Mouse (Mus musculus): ENCODE results near the gene Tnik. TPM values are rescaled to one million over a fixed set of nuclear protein-coding genes. Genes with fewer than 3 reads are reported as not detected.

Tnik gene
- polyA plus RNA-seq, 1 experiment, result not detected

DNA sequence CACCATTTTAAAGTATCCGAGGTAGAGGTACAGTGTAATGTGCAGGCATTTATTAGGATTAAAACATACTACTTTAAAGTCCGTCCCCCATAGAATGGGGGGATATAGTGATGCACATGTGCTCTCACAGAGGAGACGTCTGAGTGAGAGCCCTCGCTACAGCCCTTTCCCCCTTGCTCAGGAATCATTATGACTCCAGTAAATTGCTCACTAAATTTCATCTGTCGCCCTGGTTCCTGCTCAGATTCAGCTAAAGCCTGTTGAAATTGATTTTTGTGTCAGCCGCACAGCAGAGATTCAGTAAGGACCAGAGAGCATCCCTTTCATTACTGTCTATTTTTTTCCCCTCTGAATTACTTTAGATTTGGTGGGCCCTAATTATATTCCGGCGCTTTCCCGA is 224.4 kb downstream of the Tnik start:
- TF ChIP-seq TAL1 (IDR thresholded peaks at IDR 0.05; ENCODE audit: low read length) (no peak), GATA1 (IDR thresholded peaks at IDR 0.05; ENCODE audit: low read length) (no peak)

DNA sequence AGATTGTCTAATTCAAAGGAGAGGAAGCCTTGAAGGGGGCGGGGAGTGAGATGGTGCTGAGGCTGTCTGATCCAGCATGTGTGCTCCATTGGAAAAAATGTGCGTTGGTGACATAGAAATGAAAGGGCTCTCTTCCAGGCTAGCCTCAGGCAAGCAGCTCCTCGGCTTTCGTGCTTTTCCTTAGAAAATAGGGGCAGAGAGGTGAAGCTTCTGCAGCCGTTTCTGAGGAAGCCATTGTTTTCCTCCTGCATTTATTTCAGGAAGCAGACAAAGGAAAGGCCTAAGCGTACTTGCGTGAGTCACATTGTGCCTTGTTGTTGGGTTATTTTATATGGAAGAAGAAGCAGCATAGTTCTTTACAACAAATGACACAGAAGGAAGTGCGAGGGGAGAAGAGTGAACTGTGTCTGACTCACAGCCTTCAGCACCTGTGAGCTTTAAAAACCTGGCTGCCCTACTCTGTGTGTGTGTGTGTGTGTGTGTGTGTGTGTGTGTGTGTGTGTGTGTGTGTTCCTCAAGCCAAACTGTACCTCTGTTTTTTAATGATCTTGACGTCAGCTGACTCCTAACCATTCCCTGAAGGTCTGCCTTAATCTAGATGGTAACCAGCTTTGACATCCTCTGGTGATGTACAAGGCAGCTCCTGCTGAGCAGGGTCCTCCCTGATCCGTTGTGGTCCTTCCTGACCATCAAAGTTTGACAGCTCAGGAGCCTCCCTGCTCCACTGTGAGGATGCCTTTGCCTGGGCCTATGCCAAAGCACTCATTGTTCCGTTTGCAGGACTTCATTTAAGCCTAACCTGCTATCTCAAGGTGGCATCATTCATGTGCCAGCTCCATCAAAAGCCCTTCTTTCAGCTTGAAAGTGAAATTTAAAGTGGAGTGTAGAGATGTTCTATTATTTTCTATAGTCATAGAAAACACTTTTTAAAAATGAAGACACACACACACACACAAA is 228.3 kb downstream of the Tnik start:
- no peaks in the 10 kb centered on the region for H3K4me1 ChIP-seq (ENCODE audit: control insufficient read depth)
- no peaks in the 10 kb centered on the region for H3K9me3 ChIP-seq (ENCODE audit: control insufficient read depth, low read length)
- H3K27me3 ChIP-seq (ENCODE audit: control insufficient read depth), result no peaks in the 10 kb centered on the region
- no peak overlapping the region for H3K4me3 ChIP-seq (replicated peaks)
- TF ChIP-seq GATA1 (IDR thresholded peaks at IDR 0.05; ENCODE audit: low read length), result no peak
- TF ChIP-seq TAL1 (IDR thresholded peaks at IDR 0.05; ENCODE audit: low read length), result no peak
- no peaks in the 10 kb centered on the region for H3K36me3 ChIP-seq (ENCODE audit: control insufficient read depth)

More for the DNA sequence above, 224.4 kb downstream of the Tnik start:
- Histone ChIP-seq H3K9me3 (ENCODE audit: control insufficient read depth, low read length) (no peaks in the 10 kb centered on the region), H3K4me3 (replicated peaks) (no peak overlapping the region), H3K36me3 (ENCODE audit: control insufficient read depth) (no peaks in the 10 kb centered on the region), H3K4me1 (ENCODE audit: control insufficient read depth) (no peaks in the 10 kb centered on the region), H3K27me3 (ENCODE audit: control insufficient read depth) (no peaks in the 10 kb centered on the region)

DNA sequence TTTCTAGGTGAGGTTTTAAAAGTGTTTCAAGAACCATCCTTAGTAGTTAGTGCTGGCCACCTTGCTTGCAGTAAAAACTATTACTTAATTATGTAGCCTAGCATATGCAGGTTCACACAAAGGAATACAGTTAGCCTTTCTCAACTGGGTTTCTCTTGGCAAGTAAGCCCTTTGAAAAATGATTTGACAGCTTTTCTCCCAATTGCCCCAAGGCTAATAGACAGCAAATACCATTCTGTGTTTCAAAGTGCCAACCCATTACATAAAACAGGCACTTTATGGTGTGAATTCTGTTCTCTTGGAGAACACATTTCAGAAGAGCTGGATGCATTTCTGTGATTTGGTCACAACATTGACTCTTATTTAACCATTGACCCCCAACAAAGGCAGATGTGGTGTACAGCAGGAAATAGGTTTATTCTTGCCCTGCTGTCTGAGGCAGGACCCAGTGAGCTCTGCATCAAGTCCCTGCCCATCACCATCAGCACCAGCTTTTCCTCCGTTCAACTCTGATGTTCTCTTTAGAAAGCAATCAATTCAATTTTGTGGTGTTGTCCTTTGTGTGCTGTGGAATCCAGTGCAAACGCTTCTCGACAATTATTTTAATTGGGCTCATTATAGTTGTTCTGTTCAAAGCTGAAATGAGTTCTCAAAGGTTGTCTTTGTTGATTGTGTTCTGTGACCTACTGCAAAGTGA is 233.9 kb downstream of the Tnik start:
- Histone ChIP-seq H3K4me1 (ENCODE audit: control insufficient read depth) (no peaks in the 10 kb centered on the region), H3K9me3 (ENCODE audit: control insufficient read depth, low read length) (no peaks in the 10 kb centered on the region), H3K27me3 (ENCODE audit: control insufficient read depth) (no peaks in the 10 kb centered on the region), H3K36me3 (ENCODE audit: control insufficient read depth) (no peaks in the 10 kb centered on the region), H3K4me3 (replicated peaks) (no peak overlapping the region)
- TF ChIP-seq TAL1 (IDR thresholded peaks at IDR 0.05; ENCODE audit: low read length), result no peak
- no peak for TF ChIP-seq GATA1 (IDR thresholded peaks at IDR 0.05; ENCODE audit: low read length)

DNA sequence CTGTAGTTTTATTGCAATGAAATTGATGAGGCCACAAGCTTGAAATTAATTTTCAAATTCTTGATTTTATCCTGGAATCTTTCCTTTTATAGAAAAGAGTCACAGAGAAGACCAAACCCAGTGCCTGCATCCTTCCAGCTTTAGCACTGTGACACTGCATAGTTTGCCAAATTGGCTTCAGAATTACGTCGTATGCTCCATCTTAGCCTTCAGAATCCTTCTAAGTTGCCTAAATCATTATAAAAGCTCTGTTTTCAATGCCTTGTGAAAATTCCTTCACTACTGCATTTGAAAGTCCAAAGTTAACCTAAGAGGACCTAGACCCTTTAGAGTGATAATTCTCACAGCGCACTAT is 234.5 kb downstream of the Tnik start:
- TF ChIP-seq GATA1 (IDR thresholded peaks at IDR 0.05; ENCODE audit: low read length) (no peak), TAL1 (IDR thresholded peaks at IDR 0.05; ENCODE audit: low read length) (no peak)
- H3K4me1 ChIP-seq (ENCODE audit: control insufficient read depth), result no peaks in the 10 kb centered on the region
- H3K36me3 ChIP-seq (ENCODE audit: control insufficient read depth), result no peaks in the 10 kb centered on the region

DNA sequence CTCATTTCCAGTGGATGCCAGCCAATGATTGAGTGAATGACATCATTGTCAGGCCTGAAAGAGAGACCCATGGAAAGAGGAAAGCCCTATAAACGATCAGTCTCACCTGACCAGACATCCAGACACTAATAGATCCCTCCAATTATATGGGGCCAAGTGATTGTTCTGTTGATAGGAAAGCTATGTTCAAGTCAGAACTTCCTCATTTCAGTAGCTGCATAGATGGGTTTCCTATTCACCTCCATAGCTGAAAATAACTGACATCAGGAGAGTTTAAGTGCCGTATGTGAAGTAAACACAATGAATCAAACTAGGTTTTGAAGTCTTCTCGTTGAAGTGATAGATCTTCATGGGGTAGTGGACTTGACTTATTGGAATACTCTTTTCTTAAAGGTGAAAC is 239.7 kb downstream of the Tnik start:
- no peaks in the 10 kb centered on the region for H3K9me3 ChIP-seq (ENCODE audit: control insufficient read depth, low read length)
- no peaks in the 10 kb centered on the region for H3K27me3 ChIP-seq (ENCODE audit: control insufficient read depth)
- H3K36me3 ChIP-seq (ENCODE audit: control insufficient read depth), result no peaks in the 10 kb centered on the region
- no peak overlapping the region for H3K4me3 ChIP-seq (replicated peaks)
- H3K4me1 ChIP-seq (ENCODE audit: control insufficient read depth), result no peaks in the 10 kb centered on the region
- TF ChIP-seq TAL1 (IDR thresholded peaks at IDR 0.05; ENCODE audit: low read length) (no peak), GATA1 (IDR thresholded peaks at IDR 0.05; ENCODE audit: low read length) (no peak)

More for the DNA sequence above, 234.5 kb downstream of the Tnik start:
- no peaks in the 10 kb centered on the region for H3K9me3 ChIP-seq (ENCODE audit: control insufficient read depth, low read length)
- H3K4me3 ChIP-seq (replicated peaks), result no peak overlapping the region
- H3K27me3 ChIP-seq (ENCODE audit: control insufficient read depth), result no peaks in the 10 kb centered on the region

DNA sequence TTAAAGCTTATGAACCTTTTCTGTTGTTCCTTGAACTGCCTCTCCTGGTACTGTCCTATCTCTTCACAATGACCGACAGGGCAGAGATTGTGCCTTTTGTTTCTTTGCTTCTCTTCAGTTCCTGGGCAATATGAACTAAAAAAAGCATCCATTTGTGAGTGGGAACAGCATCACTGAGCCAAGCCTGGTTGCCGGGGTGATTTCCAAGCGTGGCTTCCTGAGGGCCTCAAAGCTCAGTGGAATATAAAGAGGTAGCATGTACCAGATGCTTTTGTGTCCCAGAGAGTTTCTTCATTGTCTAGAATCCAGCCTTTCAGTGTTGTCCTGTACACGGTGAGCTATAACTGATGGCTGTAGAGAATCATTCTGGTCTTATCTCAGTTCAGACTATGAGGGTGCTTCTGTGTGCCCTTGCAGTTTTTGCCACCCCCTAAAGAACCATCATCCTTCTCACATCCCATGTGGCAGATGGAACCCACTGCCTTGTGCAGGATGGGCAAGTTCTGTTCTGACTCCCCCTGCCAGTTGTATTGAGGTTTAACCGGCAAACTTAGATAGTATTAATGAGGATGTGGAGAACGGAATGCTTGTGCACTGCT is 246.4 kb downstream of the Tnik start:
- no peaks in the 10 kb centered on the region for H3K27me3 ChIP-seq (ENCODE audit: control insufficient read depth)
- no peak for TF ChIP-seq GATA1 (IDR thresholded peaks at IDR 0.05; ENCODE audit: low read length)
- no peak for TF ChIP-seq TAL1 (IDR thresholded peaks at IDR 0.05; ENCODE audit: low read length)
- no peaks in the 10 kb centered on the region for H3K4me1 ChIP-seq (ENCODE audit: control insufficient read depth)
- no peak overlapping the region for H3K4me3 ChIP-seq (replicated peaks)
- no peaks in the 10 kb centered on the region for H3K36me3 ChIP-seq (ENCODE audit: control insufficient read depth)
- H3K9me3 ChIP-seq (ENCODE audit: control insufficient read depth, low read length), result no peaks in the 10 kb centered on the region

DNA sequence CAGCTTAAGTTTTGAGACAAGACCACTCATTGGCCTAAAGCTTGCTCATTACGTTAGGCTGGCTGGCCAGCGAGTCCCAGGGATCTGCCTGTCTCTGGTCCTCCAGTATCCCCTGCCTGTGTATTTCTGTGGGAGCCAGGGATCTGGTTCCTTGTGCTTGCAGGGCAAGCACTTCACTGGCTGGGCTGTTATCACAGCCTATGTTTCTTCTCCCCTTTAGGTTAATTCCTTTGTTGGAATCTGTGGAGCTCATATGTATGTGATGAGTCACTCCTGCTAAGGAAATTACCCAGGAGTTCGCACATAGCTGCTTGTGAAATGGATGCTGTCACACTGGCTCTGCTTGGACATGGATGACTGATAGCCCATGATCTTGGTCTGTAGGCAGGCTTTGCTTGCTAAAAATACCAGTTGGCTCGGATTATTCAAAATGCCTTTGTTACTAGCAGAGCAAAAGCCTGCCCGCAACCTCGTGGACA is 260.0 kb downstream of the Tnik start:
- Histone ChIP-seq H3K4me3 (replicated peaks) (no peak overlapping the region), H3K36me3 (ENCODE audit: control insufficient read depth) (no peaks in the 10 kb centered on the region), H3K9me3 (ENCODE audit: control insufficient read depth, low read length) (no peaks in the 10 kb centered on the region), H3K27me3 (ENCODE audit: control insufficient read depth) (no peaks in the 10 kb centered on the region), H3K4me1 (ENCODE audit: control insufficient read depth) (no peaks in the 10 kb centered on the region)
- TF ChIP-seq TAL1 (IDR thresholded peaks at IDR 0.05; ENCODE audit: low read length) (no peak), GATA1 (IDR thresholded peaks at IDR 0.05; ENCODE audit: low read length) (no peak)

DNA sequence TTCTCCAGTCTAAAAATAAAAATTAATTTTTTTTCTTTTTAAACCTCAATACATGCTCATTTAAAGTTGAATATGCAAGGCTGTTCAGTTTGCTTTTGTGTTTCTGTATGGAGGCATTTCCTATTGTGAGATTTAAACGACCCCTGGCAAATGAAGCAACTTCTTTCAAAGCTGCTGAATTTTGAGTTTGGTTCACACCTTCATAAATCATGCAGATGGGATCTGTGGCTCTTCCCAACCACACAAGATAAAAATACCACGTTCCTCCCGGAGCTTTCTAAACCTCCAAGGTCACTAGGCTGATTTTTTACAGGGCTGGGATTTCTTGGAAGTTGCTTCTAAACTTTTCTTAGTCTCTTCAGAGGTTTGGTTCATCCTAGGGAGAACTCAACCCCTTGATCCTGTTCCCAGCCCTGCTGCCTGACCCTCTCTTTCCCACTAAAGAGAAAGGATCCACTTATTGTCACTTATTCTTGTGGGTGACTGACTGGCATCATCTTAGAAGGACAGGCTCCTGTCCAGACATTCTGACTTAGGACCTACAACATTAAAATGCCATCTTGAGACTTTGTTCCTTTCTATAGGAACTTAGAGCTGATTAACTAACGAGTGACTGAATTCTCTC is 260.6 kb downstream of the Tnik start:
- no peak overlapping the region for H3K4me3 ChIP-seq (replicated peaks)
- H3K27me3 ChIP-seq (ENCODE audit: control insufficient read depth), result no peaks in the 10 kb centered on the region
- H3K9me3 ChIP-seq (ENCODE audit: control insufficient read depth, low read length), result no peaks in the 10 kb centered on the region
- TF ChIP-seq TAL1 (IDR thresholded peaks at IDR 0.05; ENCODE audit: low read length), result no peak
- no peak for TF ChIP-seq GATA1 (IDR thresholded peaks at IDR 0.05; ENCODE audit: low read length)
- no peaks in the 10 kb centered on the region for H3K4me1 ChIP-seq (ENCODE audit: control insufficient read depth)
- no peaks in the 10 kb centered on the region for H3K36me3 ChIP-seq (ENCODE audit: control insufficient read depth)

All from erythroblast, embryonic 14.5 days (primary cell).